Mouse (Mus musculus) frontal cortex, adult (tissue): ENCODE data around the gene Inpp4b.
"Not testable (repeated sequence)": the region's sequence is repeated elsewhere in the genome, so short reads cannot be mapped to it uniquely, and the experiment has no call there.

Experiments
- ATAC-seq: cut with Nextera tagmentation; 2 replicates; pipeline ENCODE4 v1.9.2; 2017; ENCODE audit warnings: mild to moderate bottlenecking, moderate library complexity, mixed read lengths; ENCODE audit not compliant: low TSS enrichment

Inpp4b gene

GRCm38 (mm10) chr8:81777704-81778103 lies 435.3 kb downstream of the Inpp4b start:
- no peak for ATAC-seq

GRCm38 (mm10) chr8:81779440-81779839 lies 437.1 kb downstream of the Inpp4b start:
- ATAC-seq = no peak

- no peak for ATAC-seq
Measured at GRCm38 (mm10) chr8:81780166-81780565, 437.8 kb downstream of the Inpp4b start.

- ATAC-seq = no peak
Measured at GRCm38 (mm10) chr8:81780921-81781675, 438.7 kb downstream of the Inpp4b start.

- no peak for ATAC-seq
Measured at GRCm38 (mm10) chr8:81782781-81783180, 440.4 kb downstream of the Inpp4b start.

GRCm38 (mm10) chr8:81784775-81785174 lies 442.4 kb downstream of the Inpp4b start:
- no peak; the same call in 1 of the 2 replicates for ATAC-seq

- ATAC-seq = no peak
Measured at GRCm38 (mm10) chr8:81788498-81788897, 446.1 kb downstream of the Inpp4b start.

GRCm38 (mm10) chr8:81792649-81793048 lies 450.3 kb downstream of the Inpp4b start:
- ATAC-seq = no peak

- ATAC-seq = no peak
Measured at GRCm38 (mm10) chr8:81798501-81798900, 456.1 kb downstream of the Inpp4b start.

GRCm38 (mm10) chr8:81800792-81801191 lies 458.4 kb downstream of the Inpp4b start:
- ATAC-seq = no peak

- ATAC-seq = peak; percentile 92
Measured at GRCm38 (mm10) chr8:81806797-81807196, 464.4 kb downstream of the Inpp4b start.

- ATAC-seq = no peak
Measured at GRCm38 (mm10) chr8:81807578-81807977, 465.2 kb downstream of the Inpp4b start.

GRCm38 (mm10) chr8:81808406-81808805 lies 466.1 kb downstream of the Inpp4b start:
- no peak for ATAC-seq

GRCm38 (mm10) chr8:81809414-81809813 lies 467.1 kb downstream of the Inpp4b start:
- ATAC-seq = not testable (repeated sequence)

GRCm38 (mm10) chr8:81812051-81812751 lies 469.8 kb downstream of the Inpp4b start:
- no peak for ATAC-seq

- no peak for ATAC-seq
Measured at GRCm38 (mm10) chr8:81814742-81815141, 472.4 kb downstream of the Inpp4b start.

GRCm38 (mm10) chr8:81815551-81815950 lies 473.2 kb downstream of the Inpp4b start:
- no peak for ATAC-seq

- ATAC-seq = no peak
Measured at GRCm38 (mm10) chr8:81823121-81823520, 480.8 kb downstream of the Inpp4b start.

- ATAC-seq = no peak
Measured at GRCm38 (mm10) chr8:81824975-81825374, 482.6 kb downstream of the Inpp4b start.

GRCm38 (mm10) chr8:81826406-81826805 lies 484.1 kb downstream of the Inpp4b start:
- ATAC-seq = no peak

- no peak for ATAC-seq
Measured at GRCm38 (mm10) chr8:81827306-81827913, 485.1 kb downstream of the Inpp4b start.

GRCm38 (mm10) chr8:81831430-81831829 lies 489.1 kb downstream of the Inpp4b start:
- no peak for ATAC-seq

- ATAC-seq = no peak
Measured at GRCm38 (mm10) chr8:81833852-81834251, 491.5 kb downstream of the Inpp4b start.
